Mouse (Mus musculus): ENCODE data around the gene Hps1. TPM values are rescaled to one million over a fixed set of nuclear protein-coding genes. Genes with fewer than 3 reads are reported as not detected.
A peak's percentile ranks its signal among the peaks of the same experiment; 100 is the strongest.
"Not testable (repeated sequence)": the region's sequence is repeated elsewhere in the genome, so short reads cannot be mapped to it uniquely, and the experiment has no call there.

The Hps1 gene
- polyA plus RNA-seq, 1 experiment: 7.8 TPM

- Histone ChIP-seq H3K79me2 (ENCODE audit: control insufficient read depth, insufficient read depth) (no peaks in the 10 kb centered on the region), H3K27me3 (ENCODE audit: control insufficient read depth, insufficient read depth, insufficient read length) (peaks cover 22% of the 10 kb centered on the region), H3K4me3 (ENCODE audit: insufficient read depth, poor library complexity, severe bottlenecking) (no peak overlapping the region), H3K36me3 (ENCODE audit: control insufficient read depth, insufficient read depth) (no peaks in the 10 kb centered on the region), H3ac (ENCODE audit: control insufficient read depth, insufficient read length, low read depth) (no peak overlapping the region), H3K79me3 (ENCODE audit: low read depth) (no peaks in the 10 kb centered on the region)
- no peak for TF ChIP-seq CEBPB (IDR thresholded peaks at IDR 0.05; ENCODE audit: low read depth)
- no peak for TF ChIP-seq MYOG (IDR thresholded peaks at IDR 0.05; ENCODE audit: control insufficient read depth, extremely low read depth, insufficient read length)
- TF ChIP-seq USF1 (IDR thresholded peaks at IDR 0.05; ENCODE audit: low read depth): no peak
- no peak for TF ChIP-seq FOSL1 (IDR thresholded peaks at IDR 0.05; ENCODE audit: insufficient read depth, low read length, poor library complexity, severe bottlenecking)
- TF ChIP-seq MAX (IDR thresholded peaks at IDR 0.05): no peak
- TF ChIP-seq MYOD1 (IDR thresholded peaks at IDR 0.05; ENCODE audit: control insufficient read depth, insufficient read length, low read depth): no peak
- TF ChIP-seq CTCF (IDR thresholded peaks at IDR 0.05; ENCODE audit: control insufficient read depth, insufficient read depth, insufficient read length): no peak
Measured at GRCm38 (mm10) chr19:42785562-42786220, 5.9 kb upstream of the Hps1 start.

- H3K27me3 ChIP-seq (ENCODE audit: control insufficient read depth, insufficient read depth, insufficient read length): peaks cover 16% of the 10 kb centered on the region
- no peaks in the 10 kb centered on the region for H3K36me3 ChIP-seq (ENCODE audit: control insufficient read depth, insufficient read depth)
- H3ac ChIP-seq (ENCODE audit: control insufficient read depth, insufficient read length, low read depth): no peak overlapping the region
- TF ChIP-seq FOSL1 (IDR thresholded peaks at IDR 0.05; ENCODE audit: insufficient read depth, low read length, poor library complexity, severe bottlenecking) (no peak), MYOG (IDR thresholded peaks at IDR 0.05; ENCODE audit: control insufficient read depth, extremely low read depth, insufficient read length) (no peak), USF1 (IDR thresholded peaks at IDR 0.05; ENCODE audit: low read depth) (no peak), MYOD1 (IDR thresholded peaks at IDR 0.05; ENCODE audit: control insufficient read depth, insufficient read length, low read depth) (no peak), CTCF (IDR thresholded peaks at IDR 0.05; ENCODE audit: control insufficient read depth, insufficient read depth, insufficient read length) (no peak), MAX (IDR thresholded peaks at IDR 0.05) (no peak), CEBPB (IDR thresholded peaks at IDR 0.05; ENCODE audit: low read depth) (no peak)
- H3K79me3 ChIP-seq (ENCODE audit: low read depth): no peaks in the 10 kb centered on the region
- H3K4me3 ChIP-seq (ENCODE audit: insufficient read depth, poor library complexity, severe bottlenecking): no peak overlapping the region
- no peaks in the 10 kb centered on the region for H3K79me2 ChIP-seq (ENCODE audit: control insufficient read depth, insufficient read depth)
Measured at GRCm38 (mm10) chr19:42785129-42785528, 5.4 kb upstream of the Hps1 start.

GRCm38 (mm10) chr19:42780156-42780538 is 369 bp upstream of the Hps1 start:
- H3K36me3 ChIP-seq (ENCODE audit: control insufficient read depth, insufficient read depth); H3ac ChIP-seq (ENCODE audit: control insufficient read depth, insufficient read length, low read depth); H3K27me3 ChIP-seq (ENCODE audit: control insufficient read depth, insufficient read depth, insufficient read length); H3K4me3 ChIP-seq (ENCODE audit: insufficient read depth, poor library complexity, severe bottlenecking); H3K79me2 ChIP-seq (ENCODE audit: control insufficient read depth, insufficient read depth); H3K79me3 ChIP-seq (ENCODE audit: low read depth): not testable (repeated sequence)

- no peaks in the 10 kb centered on the region for H3K79me3 ChIP-seq (ENCODE audit: low read depth)
- no peaks in the 10 kb centered on the region for H3K27me3 ChIP-seq (ENCODE audit: control insufficient read depth, insufficient read depth, insufficient read length)
- no peak overlapping the region for H3ac ChIP-seq (ENCODE audit: control insufficient read depth, insufficient read length, low read depth)
- H3K36me3 ChIP-seq (ENCODE audit: control insufficient read depth, insufficient read depth): no peaks in the 10 kb centered on the region
- no peaks in the 10 kb centered on the region for H3K79me2 ChIP-seq (ENCODE audit: control insufficient read depth, insufficient read depth)
- H3K4me3 ChIP-seq (ENCODE audit: insufficient read depth, poor library complexity, severe bottlenecking): no peak overlapping the region
- TF ChIP-seq MYOG (IDR thresholded peaks at IDR 0.05; ENCODE audit: control insufficient read depth, extremely low read depth, insufficient read length): no peak
- TF ChIP-seq CTCF (IDR thresholded peaks at IDR 0.05; ENCODE audit: control insufficient read depth, insufficient read depth, insufficient read length): peak; percentile 62
Measured at GRCm38 (mm10) chr19:42777801-42778200, 2.0 kb downstream of the Hps1 start.

GRCm38 (mm10) chr19:42776813-42777212 is 3.0 kb downstream of the Hps1 start:
- no peaks in the 10 kb centered on the region for H3K79me3 ChIP-seq (ENCODE audit: low read depth)
- H3K36me3 ChIP-seq (ENCODE audit: control insufficient read depth, insufficient read depth): no peaks in the 10 kb centered on the region
- H3K4me3 ChIP-seq (ENCODE audit: insufficient read depth, poor library complexity, severe bottlenecking): no peak overlapping the region
- TF ChIP-seq FOSL1 (IDR thresholded peaks at IDR 0.05; ENCODE audit: insufficient read depth, low read length, poor library complexity, severe bottlenecking) (no peak), MAX (IDR thresholded peaks at IDR 0.05) (no peak), CEBPB (IDR thresholded peaks at IDR 0.05; ENCODE audit: low read depth) (no peak), CTCF (IDR thresholded peaks at IDR 0.05; ENCODE audit: control insufficient read depth, insufficient read depth, insufficient read length) (no peak), MYOG (IDR thresholded peaks at IDR 0.05; ENCODE audit: control insufficient read depth, extremely low read depth, insufficient read length) (no peak), USF1 (IDR thresholded peaks at IDR 0.05; ENCODE audit: low read depth) (no peak), MYOD1 (IDR thresholded peaks at IDR 0.05; ENCODE audit: control insufficient read depth, insufficient read length, low read depth) (no peak)
- H3K27me3 ChIP-seq (ENCODE audit: control insufficient read depth, insufficient read depth, insufficient read length): no peaks in the 10 kb centered on the region
- no peaks in the 10 kb centered on the region for H3K79me2 ChIP-seq (ENCODE audit: control insufficient read depth, insufficient read depth)
- no peak overlapping the region for H3ac ChIP-seq (ENCODE audit: control insufficient read depth, insufficient read length, low read depth)

GRCm38 (mm10) chr19:42770141-42770872 is 9.5 kb downstream of the Hps1 start:
- Histone ChIP-seq H3K79me3 (ENCODE audit: low read depth) (no peaks in the 10 kb centered on the region), H3K79me2 (ENCODE audit: control insufficient read depth, insufficient read depth) (no peaks in the 10 kb centered on the region), H3K4me3 (ENCODE audit: insufficient read depth, poor library complexity, severe bottlenecking) (no peak overlapping the region), H3ac (ENCODE audit: control insufficient read depth, insufficient read length, low read depth) (peak overlapping the region; percentile 30), H3K36me3 (ENCODE audit: control insufficient read depth, insufficient read depth) (no peaks in the 10 kb centered on the region), H3K27me3 (ENCODE audit: control insufficient read depth, insufficient read depth, insufficient read length) (no peaks in the 10 kb centered on the region)
- TF ChIP-seq CTCF (IDR thresholded peaks at IDR 0.05; ENCODE audit: control insufficient read depth, insufficient read depth, insufficient read length) (no peak), USF1 (IDR thresholded peaks at IDR 0.05; ENCODE audit: low read depth) (no peak), MYOD1 (IDR thresholded peaks at IDR 0.05; ENCODE audit: control insufficient read depth, insufficient read length, low read depth) (peak; percentile 65), FOSL1 (IDR thresholded peaks at IDR 0.05; ENCODE audit: insufficient read depth, low read length, poor library complexity, severe bottlenecking) (peak; percentile 90)

Data from C2C12 (cell line).